Mouse (Mus musculus): ENCODE results near the gene Gprin3. TPM values are rescaled to one million over a fixed set of nuclear protein-coding genes. Genes with fewer than 3 reads are reported as not detected.
A peak's percentile ranks its signal among the peaks of the same experiment; 100 is the strongest.

Gprin3 gene
- polyA plus RNA-seq, 1 experiment from 2014 or later: 2.2 TPM

DNA sequence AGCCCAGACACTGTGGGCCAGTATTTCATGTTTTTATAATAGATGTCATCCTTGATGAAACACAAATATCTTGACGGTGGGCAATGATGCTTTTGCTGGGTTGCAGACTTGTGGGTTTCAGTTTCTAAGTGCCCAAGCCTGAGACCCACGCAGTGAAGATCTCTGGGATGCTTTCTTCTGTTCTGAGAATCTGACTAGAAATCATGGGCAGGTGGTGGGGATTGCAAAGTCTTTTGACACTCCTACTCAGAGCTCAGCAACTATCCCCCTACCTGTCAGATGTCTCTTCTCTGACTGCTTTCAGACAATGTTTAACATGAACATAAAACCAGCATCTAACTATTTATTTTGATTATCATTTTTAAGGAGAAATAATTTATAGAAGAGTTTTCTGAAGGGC, 7.4 kb downstream of the Gprin3 start:
- Histone ChIP-seq H3K36me3 (no peaks in the 10 kb centered on the region), H3K4me3 (replicated peaks) (no peak overlapping the region), H3K9ac (no peak overlapping the region), H3K4me2 (replicated peaks) (no peak overlapping the region), H3K27me3 (no peaks in the 10 kb centered on the region), H3K9me3 (replicated peaks) (no peaks in the 10 kb centered on the region), H3K4me1 (no peaks in the 10 kb centered on the region), H3K27ac (replicated peaks) (no peak overlapping the region)
- WGBS: 66% methylated on average over 2 of the region's 2 CpGs
- ATAC-seq (ENCODE audit: insufficient number of reproducible peaks, low FRiP score, low TSS enrichment, low read depth): no peak

- no peak overlapping the region for H3K4me2 ChIP-seq (replicated peaks)
- H3K4me3 ChIP-seq (replicated peaks): no peak overlapping the region
- H3K36me3 ChIP-seq: no peaks in the 10 kb centered on the region
- no peak overlapping the region for H3K27ac ChIP-seq (replicated peaks)
- no peaks in the 10 kb centered on the region for H3K27me3 ChIP-seq
- no peaks in the 10 kb centered on the region for H3K9me3 ChIP-seq (replicated peaks)
- 88% methylated on average over 6 of the region's 6 CpGs for WGBS
- no peak overlapping the region for H3K9ac ChIP-seq
- ATAC-seq (ENCODE audit: insufficient number of reproducible peaks, low FRiP score, low TSS enrichment, low read depth): no peak
- H3K4me1 ChIP-seq: no peaks in the 10 kb centered on the region
These were observed 11.3 kb downstream of the Gprin3 start for GRCm38 (mm10) chr6:59414816-59415215.

- H3K4me3 ChIP-seq (replicated peaks): no peak overlapping the region
- peak; percentile 73; the same call in 1 of the 2 replicates for ATAC-seq (ENCODE audit: insufficient number of reproducible peaks, low FRiP score, low TSS enrichment, low read depth)
- H3K4me2 ChIP-seq (replicated peaks): 0 out of 2 replicates have a peak overlapping the region, but pooled peaks have one; percentile 3
- peak overlapping the region; percentile 5; the same call in 1 of the 2 replicates for H3K27ac ChIP-seq (replicated peaks)
- no peaks in the 10 kb centered on the region for H3K9me3 ChIP-seq (replicated peaks)
- H3K27me3 ChIP-seq: no peaks in the 10 kb centered on the region
- H3K36me3 ChIP-seq: no peaks in the 10 kb centered on the region
- WGBS: 20% methylated on average over 13 of the region's 13 CpGs
- H3K9ac ChIP-seq: no peak overlapping the region
- no peaks in the 10 kb centered on the region for H3K4me1 ChIP-seq
These were observed 13.4 kb downstream of the Gprin3 start for GRCm38 (mm10) chr6:59412417-59413346.

DNA sequence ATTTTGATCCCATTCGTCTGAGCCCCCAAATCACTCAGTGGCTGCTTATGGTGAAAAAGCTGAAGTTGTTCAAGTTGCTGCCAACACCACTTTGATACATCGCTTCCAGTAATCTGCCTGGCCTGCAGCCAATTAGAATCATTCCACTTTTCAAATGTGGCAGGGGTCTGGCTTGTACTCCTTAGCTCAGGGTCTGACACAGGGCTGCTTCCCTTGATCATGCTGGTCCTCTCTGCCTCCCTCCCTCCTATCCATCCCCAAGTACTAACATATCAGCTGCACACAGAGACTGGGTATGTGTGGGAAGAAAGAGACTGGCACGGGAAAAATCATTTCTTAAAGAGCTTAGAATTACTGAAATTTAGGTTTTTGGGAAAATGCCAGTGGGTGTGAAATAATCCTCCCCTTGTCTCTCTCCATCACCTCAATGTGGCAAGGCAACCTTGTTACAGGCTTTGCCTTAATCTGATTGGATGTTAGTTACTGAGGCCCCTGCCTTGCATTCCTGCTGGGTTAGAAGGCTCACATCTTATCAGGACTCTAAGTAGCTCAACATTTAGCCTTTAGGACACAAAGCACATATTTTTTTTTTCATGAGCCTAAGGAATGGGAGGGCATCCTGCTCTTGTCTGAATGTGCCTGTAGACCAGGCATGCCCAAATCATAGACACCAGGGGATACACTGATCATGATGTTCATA, 16.9 kb downstream of the Gprin3 start:
- no peak overlapping the region for H3K4me2 ChIP-seq (replicated peaks)
- H3K4me1 ChIP-seq: no peaks in the 10 kb centered on the region
- H3K27me3 ChIP-seq: no peaks in the 10 kb centered on the region
- H3K36me3 ChIP-seq: no peaks in the 10 kb centered on the region
- no peaks in the 10 kb centered on the region for H3K9me3 ChIP-seq (replicated peaks)
- no peak for ATAC-seq (ENCODE audit: insufficient number of reproducible peaks, low FRiP score, low TSS enrichment, low read depth)
- H3K9ac ChIP-seq: no peak overlapping the region
- no peak overlapping the region for H3K27ac ChIP-seq (replicated peaks)
- WGBS: 21% methylated on average over 3 of the region's 3 CpGs
- no peak overlapping the region for H3K4me3 ChIP-seq (replicated peaks)

DNA sequence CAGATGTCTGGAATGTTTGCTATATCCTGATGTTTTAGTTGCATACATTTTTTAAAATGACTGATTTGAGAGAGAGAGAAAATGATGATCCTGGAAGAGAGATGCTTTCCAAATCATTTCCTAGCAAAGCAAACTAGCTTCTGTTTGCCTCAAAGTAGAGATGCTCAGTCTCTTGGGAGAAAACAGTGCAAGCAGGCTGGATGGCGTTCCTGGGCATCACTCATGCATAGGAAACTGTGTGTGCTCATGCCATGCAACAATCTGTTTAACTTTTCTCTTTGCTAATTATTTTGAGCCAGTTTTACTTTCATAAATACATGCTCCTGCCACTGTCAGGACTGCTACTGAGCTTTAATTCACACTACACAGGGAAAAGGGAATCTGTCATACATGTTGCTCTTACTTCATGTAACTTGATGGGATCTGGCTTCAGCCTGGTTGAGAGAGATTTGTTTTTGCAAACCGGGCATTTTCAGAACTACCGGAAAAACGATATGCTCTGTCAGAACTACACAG, 18.6 kb downstream of the Gprin3 start:
- Histone ChIP-seq H3K9me3 (replicated peaks) (no peaks in the 10 kb centered on the region), H3K27me3 (no peaks in the 10 kb centered on the region), H3K4me3 (replicated peaks) (no peak overlapping the region), H3K4me2 (replicated peaks) (no peak overlapping the region), H3K36me3 (no peaks in the 10 kb centered on the region), H3K9ac (no peak overlapping the region), H3K4me1 (no peaks in the 10 kb centered on the region), H3K27ac (replicated peaks) (no peak overlapping the region)
- WGBS: 44% methylated on average over 4 of the region's 4 CpGs
- no peak for ATAC-seq (ENCODE audit: insufficient number of reproducible peaks, low FRiP score, low TSS enrichment, low read depth)

DNA sequence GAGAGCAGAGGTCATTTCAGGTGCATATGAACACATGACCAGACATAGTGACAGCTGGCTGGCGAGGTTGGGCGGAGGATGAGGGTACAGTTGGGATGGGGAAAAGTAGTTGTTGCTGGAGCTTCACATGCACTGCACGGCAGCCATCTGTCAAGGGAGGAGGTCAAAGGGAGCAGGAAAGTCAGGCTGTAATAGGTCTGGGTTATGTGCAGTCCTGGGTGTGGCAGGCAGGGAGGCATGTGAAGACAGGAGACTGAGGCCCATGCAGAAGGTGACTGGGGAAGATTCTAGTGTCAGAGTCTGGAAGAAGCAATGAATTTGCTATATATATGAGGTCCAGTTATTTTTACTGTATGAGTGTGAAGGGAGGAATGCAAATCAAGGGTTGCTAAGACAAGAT, 35.9 kb downstream of the Gprin3 start:
- Histone ChIP-seq H3K4me2 (replicated peaks) (no peak overlapping the region), H3K27me3 (no peaks in the 10 kb centered on the region), H3K36me3 (no peaks in the 10 kb centered on the region), H3K9ac (no peak overlapping the region), H3K9me3 (replicated peaks) (no peaks in the 10 kb centered on the region), H3K4me3 (replicated peaks) (no peak overlapping the region), H3K27ac (replicated peaks) (no peak overlapping the region), H3K4me1 (no peaks in the 10 kb centered on the region)
- ATAC-seq (ENCODE audit: insufficient number of reproducible peaks, low FRiP score, low TSS enrichment, low read depth): no peak
- WGBS: 72% methylated on average over 3 of the region's 3 CpGs

GRCm38 (mm10) chr6:59365300-59365699, 60.8 kb downstream of the Gprin3 start:
- no peaks in the 10 kb centered on the region for H3K36me3 ChIP-seq
- H3K9ac ChIP-seq: no peak overlapping the region
- no peak overlapping the region for H3K4me2 ChIP-seq (replicated peaks)
- 0 out of 2 replicates have a peak, but pooled peaks cover 4% of the 10 kb centered on the region for H3K4me1 ChIP-seq
- no peaks in the 10 kb centered on the region for H3K9me3 ChIP-seq (replicated peaks)
- ATAC-seq (ENCODE audit: insufficient number of reproducible peaks, low FRiP score, low TSS enrichment, low read depth): no peak
- H3K27me3 ChIP-seq: no peaks in the 10 kb centered on the region
- H3K27ac ChIP-seq (replicated peaks): no peak overlapping the region
- no peak overlapping the region for H3K4me3 ChIP-seq (replicated peaks)

- H3K4me3 ChIP-seq (replicated peaks): no peak overlapping the region
- no peaks in the 10 kb centered on the region for H3K27me3 ChIP-seq
- H3K9me3 ChIP-seq (replicated peaks): no peaks in the 10 kb centered on the region
- H3K4me2 ChIP-seq (replicated peaks): no peak overlapping the region
- no peak overlapping the region for H3K27ac ChIP-seq (replicated peaks)
- no peaks in the 10 kb centered on the region for H3K36me3 ChIP-seq
- 0 out of 2 replicates have a peak, but pooled peaks cover 4% of the 10 kb centered on the region for H3K4me1 ChIP-seq
- no peak overlapping the region for H3K9ac ChIP-seq
- ATAC-seq (ENCODE audit: insufficient number of reproducible peaks, low FRiP score, low TSS enrichment, low read depth): no peak
- 96% methylated on average over 2 of the region's 2 CpGs for WGBS
These were observed 62.8 kb downstream of the Gprin3 start for GRCm38 (mm10) chr6:59363282-59363681.

DNA sequence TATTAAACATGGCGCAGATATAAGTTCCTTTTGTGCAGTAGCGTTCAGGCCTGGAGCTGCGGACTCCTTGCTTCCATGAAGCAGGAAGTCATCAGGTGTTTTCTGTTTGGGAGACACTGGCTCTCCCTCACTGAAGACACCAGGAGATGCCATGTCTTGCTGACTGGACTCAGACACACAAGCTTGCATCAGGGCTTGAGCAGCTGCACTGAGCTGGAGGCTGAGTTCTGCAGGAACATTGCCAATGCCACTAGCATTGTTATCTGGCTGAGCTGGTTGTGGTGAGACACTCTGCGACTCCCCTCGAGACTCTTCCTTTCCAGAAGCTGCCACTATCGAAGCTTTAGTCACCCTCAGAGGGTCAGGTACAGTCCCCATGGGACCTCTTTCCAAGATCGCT, 71.2 kb downstream of the Gprin3 start:
- Histone ChIP-seq H3K4me3 (replicated peaks) (no peak overlapping the region), H3K27ac (replicated peaks) (no peak overlapping the region)
- ATAC-seq (ENCODE audit: insufficient number of reproducible peaks, low FRiP score, low TSS enrichment, low read depth): no peak

GRCm38 (mm10) chr6:59351108-59351789, 74.8 kb downstream of the Gprin3 start:
- H3K27ac ChIP-seq (replicated peaks): no peak overlapping the region
- H3K4me2 ChIP-seq (replicated peaks): no peak overlapping the region
- 88% methylated on average over 5 of the region's 5 CpGs for WGBS
- no peaks in the 10 kb centered on the region for H3K36me3 ChIP-seq
- no peaks in the 10 kb centered on the region for H3K27me3 ChIP-seq
- H3K4me1 ChIP-seq: no peaks in the 10 kb centered on the region
- no peak overlapping the region for H3K9ac ChIP-seq
- ATAC-seq (ENCODE audit: insufficient number of reproducible peaks, low FRiP score, low TSS enrichment, low read depth): no peak
- H3K4me3 ChIP-seq (replicated peaks): no peak overlapping the region
- H3K9me3 ChIP-seq (replicated peaks): no peaks in the 10 kb centered on the region

More for the DNA sequence above, 71.2 kb downstream of the Gprin3 start:
- no peak overlapping the region for H3K4me2 ChIP-seq (replicated peaks)
- H3K9ac ChIP-seq: no peak overlapping the region
- no peaks in the 10 kb centered on the region for H3K36me3 ChIP-seq
- H3K4me1 ChIP-seq: no peaks in the 10 kb centered on the region
- H3K9me3 ChIP-seq (replicated peaks): no peaks in the 10 kb centered on the region
- 86% methylated on average over 7 of the region's 7 CpGs for WGBS
- H3K27me3 ChIP-seq: no peaks in the 10 kb centered on the region

DNA sequence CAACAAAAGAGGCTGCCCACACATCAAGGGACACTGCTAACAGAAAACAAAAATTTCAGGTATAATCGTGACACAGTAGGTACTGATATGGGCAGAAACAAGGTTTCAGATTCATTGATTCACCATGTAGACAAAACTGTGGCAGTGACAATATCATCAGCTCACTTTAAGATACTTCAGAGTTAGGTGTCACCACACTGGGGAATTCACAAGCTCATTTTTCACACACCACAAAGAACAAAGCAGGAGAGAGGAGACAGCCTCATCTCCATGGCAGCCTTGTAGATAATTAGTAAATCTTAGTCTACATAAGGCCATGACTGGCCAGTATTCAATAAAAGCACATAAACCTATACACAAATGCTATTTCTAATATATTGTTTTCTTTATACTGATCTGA, 77.4 kb downstream of the Gprin3 start:
- 75% methylated on average over 1 of the region's 1 CpGs for WGBS
- H3K4me1 ChIP-seq: no peaks in the 10 kb centered on the region
- H3K27me3 ChIP-seq: no peaks in the 10 kb centered on the region
- no peak for ATAC-seq (ENCODE audit: insufficient number of reproducible peaks, low FRiP score, low TSS enrichment, low read depth)
- H3K4me2 ChIP-seq (replicated peaks): no peak overlapping the region
- no peaks in the 10 kb centered on the region for H3K9me3 ChIP-seq (replicated peaks)
- H3K4me3 ChIP-seq (replicated peaks): no peak overlapping the region
- no peak overlapping the region for H3K9ac ChIP-seq
- no peak overlapping the region for H3K27ac ChIP-seq (replicated peaks)
- H3K36me3 ChIP-seq: no peaks in the 10 kb centered on the region

Measured in embryonic facial prominence, embryonic 15.5 days (tissue).